Mouse (Mus musculus) limb, embryonic 14.5 days (tissue): Measurements from ENCODE around the gene Copb1. TPM values are rescaled to one million over a fixed set of nuclear protein-coding genes. Genes with fewer than 3 reads are reported as not detected.

Experiments
- ATAC-seq: fragments of 200-750 bp; cut with Nextera tagmentation; 2 replicates; pipeline ENCODE4 v1.8.0; 2017; ENCODE audit warnings: low read depth, moderate number of reproducible peaks, moderate TSS enrichment; ENCODE audit not compliant: low FRiP score
- DNase-seq: peaks from one replicate; pipeline ENCODE4 v3.0.0-alpha.2; 2015; ENCODE audit warnings: low spot score
- H3K27ac ChIP-seq: fragments of 300-500 bp; sonication (generic); replicated peaks from 2 replicates; pipeline ENCODE4 v1.5.1; 2014; ENCODE audit warnings: low read depth, mild to moderate bottlenecking, low read length, moderate library complexity, mixed read lengths
- H3K27me3 ChIP-seq: fragments of 300-500 bp; sonication (generic); 2 replicates; pipeline ENCODE4 v1.6.1; 2014; ENCODE audit warnings: low read length, mixed read lengths; ENCODE audit not compliant: control insufficient read depth, insufficient read depth
- H3K36me3 ChIP-seq: fragments of 300-500 bp; sonication (generic); 2 replicates; pipeline ENCODE4 v1.6.1; 2014; ENCODE audit warnings: mild to moderate bottlenecking, low read length, moderate library complexity, mixed read lengths; ENCODE audit not compliant: control insufficient read depth, insufficient read depth
- H3K4me1 ChIP-seq: fragments of 300-500 bp; sonication (generic); 2 replicates; pipeline ENCODE4 v1.6.1; 2014; ENCODE audit warnings: antibody characterized with exemption, low read length, mixed read lengths; ENCODE audit not compliant: control insufficient read depth, insufficient read depth
- H3K4me2 ChIP-seq: fragments of 300-500 bp; sonication (generic); replicated peaks from 2 replicates; pipeline ENCODE4 v1.6.1; 2014; ENCODE audit warnings: low read depth, mild to moderate bottlenecking, low read length, moderate library complexity; ENCODE audit not compliant: severe bottlenecking
- H3K4me3 ChIP-seq: fragments of 300-500 bp; sonication (generic); replicated peaks from 2 replicates; pipeline ENCODE4 v1.5.1; 2014; ENCODE audit warnings: low read length
- H3K9ac ChIP-seq: fragments of 300-500 bp; sonication (generic); 2 replicates; pipeline ENCODE4 v1.6.1; 2014; ENCODE audit warnings: mild to moderate bottlenecking, low read depth, low read length, moderate library complexity; ENCODE audit not compliant: severe bottlenecking
- H3K9me3 ChIP-seq: fragments of 300-500 bp; sonication (generic); 2 replicates; pipeline ENCODE4 v1.6.1; 2016; ENCODE audit warnings: low read length; ENCODE audit not compliant: control insufficient read depth
- POLR2A ChIP-seq: fragments of 200-500 bp; IDR thresholded peaks from 2 replicates; pipeline ENCODE4 v1.8.0; 2012; ENCODE audit warnings: inconsistent platforms, mild to moderate bottlenecking, moderate library complexity, borderline replicate concordance; ENCODE audit not compliant: insufficient read depth, insufficient read length; ENCODE audit errors: extremely low read depth
- WGBS: fragments of 180-500 bp; shearing (Covaris S2); extraction: QIAGEN DNeasy Blood & Tissue Kit; methylation state at CpG from one replicate; pipeline ENCODE4 v1.1.7; 2014; 5-methylcytosine and 5-hydroxymethylcytosine counted together
- polyA plus RNA-seq, 2 experiments: library from polyadenylated mRNA; depleted of rRNA in 1 of 2; stranded (reverse) in 1 of 2; unstranded in 1 of 2; fragments of >200 nt; fragmentation: Nextera tagmentation in 1 of 2; extraction: Ambion mirVana in 1 of 2; gene quantifications; 2 replicates each; pipeline versions ENCODE4 v1.2.1 to v1.2.3; 2012 to 2014

Gene Copb1
- polyA plus RNA-seq, 2 experiments = 112 to 150 TPM

DNA sequence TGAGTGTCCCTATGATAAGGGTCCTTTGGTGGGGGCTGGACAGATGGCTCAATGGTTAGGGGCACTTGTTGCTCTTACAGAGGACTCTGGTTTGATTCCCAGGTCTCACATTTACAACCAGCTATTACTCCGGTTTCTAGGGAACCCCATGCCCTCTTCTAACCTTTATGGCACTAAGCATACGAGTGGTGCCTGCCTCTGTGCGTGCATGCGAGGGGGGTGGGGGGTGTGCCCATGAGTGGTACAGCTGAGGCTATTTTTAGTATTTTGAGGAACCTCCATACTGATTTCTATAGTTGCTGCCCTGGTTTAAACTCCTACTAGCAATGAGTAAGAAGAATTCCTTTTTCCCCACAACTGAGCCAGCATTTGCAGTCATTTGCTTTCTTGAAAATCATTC, 60.3 kb downstream of the Copb1 start:
- Histone ChIP-seq H3K36me3 (no peaks in the 10 kb centered on the region), H3K9me3 (no peaks in the 10 kb centered on the region), H3K4me2 (no peak overlapping the region), H3K4me1 (no peaks in the 10 kb centered on the region), H3K4me3 (no peak overlapping the region), H3K27ac (no peak overlapping the region), H3K9ac (no peak overlapping the region), H3K27me3 (no peaks in the 10 kb centered on the region)
- ATAC-seq = no peak
- no peak for TF ChIP-seq POLR2A
- no peak for DNase-seq
- 65% methylated on average over 4 of the region's 4 CpGs for WGBS

- 83% methylated on average over 6 of the region's 6 CpGs for WGBS
- DNase-seq = no peak
- no peak overlapping the region for H3K9ac ChIP-seq
These were observed 61.0 kb downstream of the Copb1 start for GRCm38 (mm10) chr7:114193284-114194067.

DNA sequence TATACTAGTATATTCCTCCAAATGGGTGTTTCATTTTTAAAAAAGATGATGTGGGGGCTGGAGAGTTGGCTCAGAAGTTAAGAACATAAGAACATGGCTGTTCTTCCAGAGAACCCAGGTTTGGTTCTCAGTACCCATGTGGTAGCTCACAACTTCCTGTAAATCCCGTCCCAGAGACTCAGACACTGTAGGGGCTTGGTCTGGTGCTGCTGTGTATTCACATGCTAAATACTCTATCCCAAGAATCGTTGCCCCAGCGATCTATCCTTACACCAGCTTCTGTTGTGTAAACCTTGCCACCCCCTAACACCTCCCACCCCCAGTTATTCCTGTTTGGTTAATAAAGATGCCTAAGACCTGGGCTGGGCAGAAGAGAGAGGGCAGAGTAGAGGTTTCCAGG, 61.9 kb downstream of the Copb1 start:
- no peak for TF ChIP-seq POLR2A

More at GRCm38 (mm10) chr7:114193284-114194067, 61.0 kb downstream of the Copb1 start:
- TF ChIP-seq POLR2A = no peak
- Histone ChIP-seq H3K4me2 (no peak overlapping the region), H3K27me3 (no peaks in the 10 kb centered on the region), H3K4me3 (no peak overlapping the region), H3K27ac (no peak overlapping the region), H3K36me3 (no peaks in the 10 kb centered on the region), H3K9me3 (no peaks in the 10 kb centered on the region), H3K4me1 (no peaks in the 10 kb centered on the region)
- no peak for ATAC-seq

GRCm38 (mm10) chr7:114183416-114183815, 71.1 kb downstream of the Copb1 start:
- 65% methylated on average over 6 of the region's 6 CpGs for WGBS
- no peak for ATAC-seq

More for the DNA sequence above, 61.9 kb downstream of the Copb1 start:
- H3K4me1 ChIP-seq = no peaks in the 10 kb centered on the region
- H3K4me2 ChIP-seq = no peak overlapping the region
- no peaks in the 10 kb centered on the region for H3K27me3 ChIP-seq
- WGBS = 41% methylated on average over 3 of the region's 3 CpGs
- DNase-seq (no peak), ATAC-seq (no peak)
- H3K9me3 ChIP-seq = no peaks in the 10 kb centered on the region
- H3K9ac ChIP-seq = no peak overlapping the region
- no peaks in the 10 kb centered on the region for H3K36me3 ChIP-seq
- no peak overlapping the region for H3K4me3 ChIP-seq
- no peak overlapping the region for H3K27ac ChIP-seq

DNA sequence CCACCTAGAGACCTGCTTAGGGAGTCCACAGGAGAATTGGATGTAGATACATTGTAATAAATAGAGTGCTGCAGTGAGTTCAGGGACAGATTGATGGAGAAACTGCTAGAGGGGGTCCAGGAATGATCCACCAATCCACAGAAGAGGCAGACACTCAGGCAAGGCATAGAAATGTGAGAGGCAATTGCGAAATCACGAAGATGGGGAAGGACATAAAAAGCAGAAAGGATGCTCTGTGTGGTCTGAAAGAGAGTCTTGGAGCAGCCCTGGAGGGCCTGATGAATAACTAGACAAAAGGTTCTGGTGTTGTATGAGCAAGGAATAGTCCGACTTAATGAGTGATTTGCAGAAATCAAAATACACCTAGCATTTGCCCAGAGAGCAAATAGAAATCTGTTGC, 71.8 kb downstream of the Copb1 start:
- WGBS = 79% methylated on average over 3 of the region's 3 CpGs
- no peak for TF ChIP-seq POLR2A
- H3K4me3 ChIP-seq = no peak overlapping the region
- no peak overlapping the region for H3K27ac ChIP-seq
- H3K36me3 ChIP-seq = no peaks in the 10 kb centered on the region
- H3K4me2 ChIP-seq = no peak overlapping the region
- no peak overlapping the region for H3K9ac ChIP-seq
- H3K4me1 ChIP-seq = no peaks in the 10 kb centered on the region
- H3K9me3 ChIP-seq = no peaks in the 10 kb centered on the region
- H3K27me3 ChIP-seq = no peaks in the 10 kb centered on the region
- no peak for ATAC-seq
- DNase-seq = no peak

More at GRCm38 (mm10) chr7:114183416-114183815, 71.1 kb downstream of the Copb1 start:
- Histone ChIP-seq H3K4me3 (no peak overlapping the region), H3K9ac (no peak overlapping the region), H3K9me3 (no peaks in the 10 kb centered on the region), H3K4me2 (no peak overlapping the region), H3K27ac (no peak overlapping the region), H3K27me3 (no peaks in the 10 kb centered on the region), H3K36me3 (no peaks in the 10 kb centered on the region), H3K4me1 (no peaks in the 10 kb centered on the region)
- TF ChIP-seq POLR2A = no peak
- no peak for DNase-seq

DNA sequence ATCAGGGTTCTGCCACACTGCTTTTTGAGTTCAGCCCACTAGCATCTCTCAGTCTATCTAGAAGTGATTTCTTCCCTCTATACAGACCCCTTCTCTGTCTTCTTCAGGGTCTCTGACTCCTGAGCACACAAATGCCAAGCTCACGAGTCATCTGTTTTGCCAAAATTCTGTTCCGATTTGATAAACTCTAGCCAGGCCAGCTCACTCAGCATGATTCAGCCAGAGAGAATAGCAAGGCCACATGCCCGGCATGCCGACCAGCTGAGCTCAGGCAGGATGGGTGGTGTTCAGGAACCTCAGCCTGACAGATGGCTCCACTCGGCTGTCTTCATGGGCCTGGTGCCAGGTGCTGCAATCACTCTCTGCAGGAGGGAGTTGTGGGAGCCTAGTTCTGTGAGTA, 73.1 kb downstream of the Copb1 start:
- Histone ChIP-seq H3K4me3 (no peak overlapping the region), H3K27me3 (no peaks in the 10 kb centered on the region), H3K36me3 (no peaks in the 10 kb centered on the region), H3K9ac (no peak overlapping the region), H3K27ac (no peak overlapping the region), H3K4me1 (no peaks in the 10 kb centered on the region), H3K4me2 (no peak overlapping the region), H3K9me3 (no peaks in the 10 kb centered on the region)
- ATAC-seq (peak; percentile 78), DNase-seq (peak; percentile 71)
- TF ChIP-seq POLR2A = no peak
- WGBS = 47% methylated on average over 5 of the region's 5 CpGs
